In genomic region chr6:113659648-113660491, GRCm38 (mm10) we compare ENCODE assay signal across 13 mouse cellular contexts. TPM values are rescaled to one million over a fixed set of nuclear protein-coding genes. Genes with fewer than 3 reads are reported as not detected.
DNase-seq lines count a peak whose midpoint lies in the region; ATAC-seq and TF ChIP-seq lines count a peak whose summit lies in the region.
"Had no signal": no experiment of that assay in that cellular context is flagged by ENCODE, and none has a peak within 500 bp of the region (broad histone marks: within the 10 kb centered on the region; RNA-seq: fewer than 3 reads in every experiment).

No protein-coding gene starts in this region.

- no peaks in the 10 kb centered on the region for H3K36me3 ChIP-seq in heart, embryonic 12.5 days
- H3K36me3 ChIP-seq in liver, embryonic 12.5 days = peaks cover 7% of the 10 kb centered on the region
- H3K36me3 ChIP-seq in splenic B cell, adult 2 months (ENCODE audit: control insufficient read depth, insufficient read depth, low read length, poor library complexity, severe bottlenecking) = no peaks in the 10 kb centered on the region
- no peaks in the 10 kb centered on the region for H3K36me3 ChIP-seq in hindbrain, embryonic 14.5 days (replicated peaks; ENCODE audit: control insufficient read depth, insufficient read depth)
- H3K36me3 ChIP-seq: embryonic facial prominence, embryonic 13.5 days; hindbrain, embryonic 13.5 days; limb, embryonic 10.5 days had no signal

- H3K9me3 ChIP-seq in heart, embryonic 12.5 days (replicated peaks) = peaks cover 6% of the 10 kb centered on the region
- peaks cover 5% of the 10 kb centered on the region for H3K9me3 ChIP-seq in liver, embryonic 12.5 days (replicated peaks)
- H3K9me3 ChIP-seq in hindbrain, embryonic 14.5 days (ENCODE audit: control insufficient read depth, low read length) = no peaks in the 10 kb centered on the region
- H3K9me3 ChIP-seq: embryonic facial prominence, embryonic 13.5 days; hindbrain, embryonic 13.5 days; limb, embryonic 10.5 days had no signal

- no peak overlapping the region for H3K4me3 ChIP-seq in heart, embryonic 12.5 days
- H3K4me3 ChIP-seq in liver, embryonic 12.5 days = no peak overlapping the region
- no peak overlapping the region for H3K4me3 ChIP-seq in cortical plate, adult 2 months (ENCODE audit: insufficient read depth, low read length)
- H3K4me3 ChIP-seq in hindbrain, embryonic 14.5 days (replicated peaks; ENCODE audit: low read length) = no peak overlapping the region
- H3K4me3 ChIP-seq: embryonic facial prominence, embryonic 13.5 days; hindbrain, embryonic 13.5 days; limb, embryonic 10.5 days had no signal

- intact Hi-C loops in heart, postnatal 25 days (cut with DNase I) = no loop called here

- H3K4me1 ChIP-seq in heart, embryonic 12.5 days (replicated peaks) = peaks cover 37% of the 10 kb centered on the region
- H3K4me1 ChIP-seq in liver, embryonic 12.5 days = peaks cover 35% of the 10 kb centered on the region
- H3K4me1 ChIP-seq in cortical plate, adult 2 months (ENCODE audit: control insufficient read depth, insufficient read depth, low read length) = peaks cover 6% of the 10 kb centered on the region
- no peaks in the 10 kb centered on the region for H3K4me1 ChIP-seq in hindbrain, embryonic 14.5 days (replicated peaks; ENCODE audit: control insufficient read depth, insufficient read depth, low read length)

- no peak for TF ChIP-seq CTCF in cortical plate, adult 2 months (IDR thresholded peaks at IDR 0.05; ENCODE audit: extremely low read depth, insufficient read depth, low read length)

- 0 out of 2 replicates have a peak overlapping the region, but pooled peaks have one; percentile 2 for H3K4me2 ChIP-seq in heart, embryonic 12.5 days
- H3K4me2 ChIP-seq in liver, embryonic 12.5 days = no peak overlapping the region
- no peak overlapping the region for H3K4me2 ChIP-seq in hindbrain, embryonic 14.5 days (replicated peaks)
- H3K4me2 ChIP-seq: embryonic facial prominence, embryonic 13.5 days; hindbrain, embryonic 13.5 days had no signal

- DNase-seq in heart, postnatal 25 days (ENCODE audit: low spot score) = no peak
- no peak for DNase-seq in liver
- peak; percentile 71 for DNase-seq in splenic B cell, adult 2 months (ENCODE audit: low read depth, low spot score)
- DNase-seq in hindbrain, embryonic 14.5 days (ENCODE audit: low spot score) = no peak
- DNase-seq in thymus, postnatal 10 days (ENCODE audit: low spot score in 2 of 2) = no peak
- DNase-seq: cerebellum, adult 9-10 months; thymus, postnatal 36 days had no signal

- TF ChIP-seq POLR2A in cortical plate, adult 2 months (IDR thresholded peaks at IDR 0.05; ENCODE audit: extremely low read depth, insufficient read depth, low read length) = no peak

- WGBS in heart, embryonic 12.5 days = 60% methylated on average over 8 of the region's 8 CpGs
- 63% methylated on average over 8 of the region's 8 CpGs for WGBS in liver, embryonic 12.5 days (ENCODE audit: insufficient replicate concordance)
- WGBS in hindbrain, embryonic 14.5 days = 75% methylated on average over 8 of the region's 8 CpGs

- ATAC-seq in heart, embryonic 12.5 days (ENCODE audit: insufficient number of reproducible peaks, low FRiP score) = no peak
- no peak for ATAC-seq in liver, embryonic 12.5 days
- ATAC-seq in hindbrain, embryonic 14.5 days (ENCODE audit: low FRiP score) = no peak

- no peak overlapping the region for H3K9ac ChIP-seq in heart, embryonic 12.5 days
- H3K9ac ChIP-seq in liver, embryonic 12.5 days = no peak overlapping the region
- no peak overlapping the region for H3K9ac ChIP-seq in hindbrain, embryonic 14.5 days
- H3K9ac ChIP-seq: embryonic facial prominence, embryonic 13.5 days; hindbrain, embryonic 13.5 days had no signal

- no peaks in the 10 kb centered on the region for H3K27me3 ChIP-seq in heart, embryonic 12.5 days (replicated peaks)
- H3K27me3 ChIP-seq in liver, embryonic 12.5 days (replicated peaks) = no peaks in the 10 kb centered on the region
- H3K27me3 ChIP-seq in splenic B cell, adult 2 months (ENCODE audit: control insufficient read depth, insufficient read depth, low read length, poor library complexity, severe bottlenecking) = no peaks in the 10 kb centered on the region
- no peaks in the 10 kb centered on the region for H3K27me3 ChIP-seq in hindbrain, embryonic 14.5 days (ENCODE audit: control insufficient read depth, insufficient read depth, low read length)
- H3K27me3 ChIP-seq: embryonic facial prominence, embryonic 13.5 days; hindbrain, embryonic 13.5 days had no signal

- H3K27ac ChIP-seq in heart, embryonic 12.5 days (ENCODE audit: poor library complexity, severe bottlenecking) = peak overlapping the region; percentile 53
- H3K27ac ChIP-seq in liver, embryonic 12.5 days = peak overlapping the region; percentile 22; the same call in 1 of the 2 replicates
- peak overlapping the region; percentile 32; the same call in 1 of the 2 replicates for H3K27ac ChIP-seq in cortical plate, adult 2 months (ENCODE audit: insufficient read depth, low read length)
- H3K27ac ChIP-seq in hindbrain, embryonic 14.5 days = no peak overlapping the region
- H3K27ac ChIP-seq: embryonic facial prominence, embryonic 13.5 days; hindbrain, embryonic 13.5 days; limb, embryonic 10.5 days had no signal

RNA-seq across cellular contexts. Expression of gene Irak2, which starts 21.6 kb away (rescaled TPM):
- polyA plus RNA-seq in heart, embryonic 12.5 days (2016; fragmentation: Nextera tagmentation; extraction: Ambion mirVana) = 7.0 and 7.9 TPM in 2 replicates
- 10 to 100 TPM in 1 of 2 experiments, 1 to 10 TPM in 1; 9.7 to 10.6 TPM for total RNA-seq in heart, postnatal 25 days (2021)
- 17.2 and 17.9 TPM in 2 replicates for polyA plus RNA-seq in liver, embryonic 12.5 days (2016; fragmentation: Nextera tagmentation; extraction: Ambion mirVana)
- polyA plus RNA-seq in cortical plate, adult 2 months (2012; rRNA removed) = 23.7 and 24.7 TPM in 2 replicates
- polyA plus RNA-seq in hindbrain, embryonic 14.5 days (2014; fragmentation: Nextera tagmentation; extraction: Ambion mirVana) = 0.95 and 1.4 TPM in 2 replicates

RNA-seq across cellular contexts. Expression of gene Vhl, which starts 36.1 kb away (rescaled TPM):
- polyA plus RNA-seq in heart, embryonic 12.5 days (2016; fragmentation: Nextera tagmentation; extraction: Ambion mirVana) = 30.3 and 32.7 TPM in 2 replicates
- total RNA-seq in heart, postnatal 25 days (2021) = 10 to 100 TPM; 10.7 to 11.7 TPM
- polyA plus RNA-seq in liver, embryonic 12.5 days (2016; fragmentation: Nextera tagmentation; extraction: Ambion mirVana) = 13.9 and 14.8 TPM in 2 replicates
- polyA plus RNA-seq in cortical plate, adult 2 months (2012; rRNA removed) = 55.1 and 67.8 TPM in 2 replicates
- 86.5 and 96.9 TPM in 2 replicates for polyA plus RNA-seq in hindbrain, embryonic 14.5 days (2014; fragmentation: Nextera tagmentation; extraction: Ambion mirVana)

RNA-seq across cellular contexts. Expression of gene Tatdn2, which starts 37.0 kb away (rescaled TPM):
- polyA plus RNA-seq in heart, embryonic 12.5 days (2016; fragmentation: Nextera tagmentation; extraction: Ambion mirVana) = 0.87 and 1.1 TPM in 2 replicates
- total RNA-seq in heart, postnatal 25 days (2021) = 10 to 100 TPM; 55.3 to 57.1 TPM
- 1.3 TPM in 2 replicates for polyA plus RNA-seq in liver, embryonic 12.5 days (2016; fragmentation: Nextera tagmentation; extraction: Ambion mirVana)
- polyA plus RNA-seq in cortical plate, adult 2 months (2012; rRNA removed) = 28.4 and 28.8 TPM in 2 replicates
- 2.2 and 2.4 TPM in 2 replicates for polyA plus RNA-seq in hindbrain, embryonic 14.5 days (2014; fragmentation: Nextera tagmentation; extraction: Ambion mirVana)

RNA-seq across cellular contexts. Expression of gene Brk1, which starts 55.3 kb away (rescaled TPM):
- 156 and 165 TPM in 2 replicates for polyA plus RNA-seq in heart, embryonic 12.5 days (2016; fragmentation: Nextera tagmentation; extraction: Ambion mirVana)
- total RNA-seq in heart, postnatal 25 days (2021) = 10 to 100 TPM; 70.0 to 70.9 TPM
- 106 and 109 TPM in 2 replicates for polyA plus RNA-seq in liver, embryonic 12.5 days (2016; fragmentation: Nextera tagmentation; extraction: Ambion mirVana)
- 425 and 442 TPM in 2 replicates for polyA plus RNA-seq in cortical plate, adult 2 months (2012; rRNA removed)
- 261 and 267 TPM in 2 replicates for polyA plus RNA-seq in hindbrain, embryonic 14.5 days (2014; fragmentation: Nextera tagmentation; extraction: Ambion mirVana)

RNA-seq across cellular contexts. Expression of gene Fancd2os, which starts 59.4 kb away (rescaled TPM):
- polyA plus RNA-seq in heart, embryonic 12.5 days (2016; fragmentation: Nextera tagmentation; extraction: Ambion mirVana) = 0.26 TPM in 1 of 2 replicates, not detected in the other
- not detected for total RNA-seq in heart, postnatal 25 days (2021)
- 0.10 and 0.11 TPM in 2 replicates for polyA plus RNA-seq in liver, embryonic 12.5 days (2016; fragmentation: Nextera tagmentation; extraction: Ambion mirVana)
- 0.19 and 0.21 TPM in 2 replicates for polyA plus RNA-seq in cortical plate, adult 2 months (2012; rRNA removed)
- polyA plus RNA-seq in hindbrain, embryonic 14.5 days (2014; fragmentation: Nextera tagmentation; extraction: Ambion mirVana) = not detected in 2 replicates
- polyA plus RNA-seq: embryonic facial prominence, embryonic 13.5 days had no signal
